ENCODE assay signal across 8 mouse cellular contexts in the genomic region with DNA sequence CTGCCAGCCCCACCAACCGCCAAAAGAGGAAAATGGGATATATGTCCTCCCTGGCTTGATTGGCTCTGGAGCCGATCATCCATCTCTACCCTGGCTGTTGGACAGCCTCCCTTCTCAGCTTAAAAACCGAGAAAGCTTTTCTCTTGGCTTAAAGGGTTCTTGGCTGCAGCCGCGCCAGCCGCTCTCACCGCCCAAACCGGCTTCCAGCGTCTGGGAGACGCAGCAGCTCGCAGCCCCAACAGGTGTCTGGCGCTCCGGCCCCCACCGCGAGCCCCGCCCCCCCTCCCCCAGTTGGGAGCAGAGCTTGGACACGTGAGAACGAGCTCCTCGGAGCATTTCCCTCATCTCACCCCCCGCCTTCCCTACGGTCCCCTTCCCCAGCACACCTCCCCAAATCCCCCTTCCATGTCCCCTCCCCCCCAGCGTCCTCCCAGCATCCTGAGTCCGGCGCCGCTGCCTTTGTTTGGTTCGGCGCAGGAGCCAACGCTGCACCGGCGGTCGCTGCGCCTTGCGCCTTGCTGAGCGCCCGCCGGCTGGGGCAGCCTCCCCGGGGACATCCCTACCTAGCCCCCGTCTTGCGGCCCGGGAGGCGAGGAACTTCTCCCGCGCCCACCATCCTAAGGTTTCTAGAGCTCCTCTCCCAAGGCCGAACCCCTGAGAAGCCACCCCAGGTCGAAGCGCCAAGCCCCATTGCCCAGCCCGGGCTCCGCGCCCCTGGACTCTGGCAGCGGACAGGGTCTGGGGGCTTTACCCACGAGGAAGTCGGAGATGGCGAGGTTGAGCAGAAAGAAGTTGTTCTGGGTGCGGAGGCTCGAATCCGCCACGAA. TPM values are rescaled to one million over a fixed set of nuclear protein-coding genes. Genes with fewer than 3 reads are reported as not detected.
DNase-seq lines count a peak whose midpoint lies in the region; ATAC-seq and TF ChIP-seq lines count a peak whose summit lies in the region.

No protein-coding gene starts in this region.

- no peaks in the 10 kb centered on the region for H3K36me3 ChIP-seq in forebrain, embryonic 15.5 days
- H3K36me3 ChIP-seq in liver, postnatal 0 days (replicated peaks; ENCODE audit: insufficient read depth, low read length) = no peaks in the 10 kb centered on the region

- no peak for DNase-seq in layer of hippocampus, adult 2 months (ENCODE audit: low spot score in 2 of 2)
- DNase-seq in layer of hippocampus, adult 8-10 months (ENCODE audit: low spot score in 2 of 2) = no peak
- DNase-seq in brain, adult 2 months (ENCODE audit: low read depth, low spot score) = peak; percentile 61
- DNase-seq in liver, postnatal 0 days = no peak
- DNase-seq in ovary, postnatal 36 days (ENCODE audit: low spot score) = no peak
- DNase-seq in adrenal gland, postnatal 36 days = no peak

- no peak for TF ChIP-seq EP300 in liver, postnatal 0 days (IDR thresholded peaks at IDR 0.05; ENCODE audit: low read depth)

- H3K27me3 ChIP-seq in forebrain, embryonic 15.5 days = peaks cover 42% of the 10 kb centered on the region
- peaks cover 70% of the 10 kb centered on the region for H3K27me3 ChIP-seq in liver, postnatal 0 days (ENCODE audit: insufficient read depth, low read length)

- H3K27ac ChIP-seq in layer of hippocampus, adult 2 months = peak overlapping the region; percentile 44; the same call in 1 of the 2 replicates
- no peak overlapping the region; the same call in 1 of the 2 replicates for H3K27ac ChIP-seq in forebrain, embryonic 15.5 days (replicated peaks)
- no peak overlapping the region for H3K27ac ChIP-seq in liver, postnatal 0 days (ENCODE audit: low read depth)

- H3K9me3 ChIP-seq in forebrain, embryonic 15.5 days = no peaks in the 10 kb centered on the region
- no peaks in the 10 kb centered on the region for H3K9me3 ChIP-seq in liver, postnatal 0 days (ENCODE audit: low read length)

- TF ChIP-seq CTCF in layer of hippocampus, adult 2 months (conservative IDR thresholded peaks at IDR 0.05) = no peak
- no peak for TF ChIP-seq CTCF in liver, postnatal 0 days (IDR thresholded peaks at IDR 0.05; ENCODE audit: low read depth)

- H3K4me2 ChIP-seq in forebrain, embryonic 15.5 days (replicated peaks) = peak overlapping the region; percentile 92
- peak overlapping the region; percentile 78 for H3K4me2 ChIP-seq in liver, postnatal 0 days (ENCODE audit: low read depth, low read length)

- under 1% methylated on average over 57 of the region's 57 CpGs for WGBS in forebrain, embryonic 15.5 days
- WGBS in liver, postnatal 0 days (ENCODE audit: insufficient replicate concordance) = 2% methylated on average over 55 of the region's 57 CpGs

- peak overlapping the region; percentile 62 for H3K4me3 ChIP-seq in layer of hippocampus, adult 2 months
- H3K4me3 ChIP-seq in forebrain, embryonic 15.5 days = peak overlapping the region; percentile 55
- H3K4me3 ChIP-seq in liver, postnatal 0 days (ENCODE audit: low read depth, low read length) = peak overlapping the region; percentile 53

- peaks cover 42% of the 10 kb centered on the region for H3K4me1 ChIP-seq in forebrain, embryonic 15.5 days
- peaks cover 15% of the 10 kb centered on the region for H3K4me1 ChIP-seq in liver, postnatal 0 days (ENCODE audit: insufficient read depth)

- H3K9ac ChIP-seq in forebrain, embryonic 15.5 days (replicated peaks) = peak overlapping the region; percentile 42
- no peak overlapping the region for H3K9ac ChIP-seq in liver, postnatal 0 days (replicated peaks)

- peak; percentile 23; the same call in 1 of the 2 replicates for ATAC-seq in forebrain, embryonic 15.5 days (replicated peaks)
- no peak for ATAC-seq in liver, postnatal 0 days
- ATAC-seq in megakaryocyte progenitor cell, adult 5-6 weeks (replicated peaks; ENCODE audit: poor library complexity) = no peak

RNA-seq across cellular contexts. Expression of a gene that starts 0.9 kb away (rescaled TPM):
- 10 to 100 TPM; 46.4 to 47.6 TPM for total RNA-seq in layer of hippocampus, adult 2 months (2021)
- total RNA-seq in layer of hippocampus, adult 8-10 months (2022) = 10 to 100 TPM; 48.3 to 55.8 (median 50.0) TPM
- polyA plus RNA-seq in forebrain, embryonic 15.5 days (2015; fragmentation: Nextera tagmentation; extraction: Ambion mirVana) = 2.3 and 2.7 TPM in 2 replicates
- not detected in 2 replicates for polyA plus RNA-seq in liver, postnatal 0 days (2015; fragmentation: Nextera tagmentation; extraction: Ambion mirVana)
- total RNA-seq in adrenal gland, postnatal 36 days (2021) = under 1 TPM in 1 of 2 experiments, not detected in 1; 0.13 TPM
- total RNA-seq in megakaryocyte progenitor cell, adult 5-6 weeks (2015) = not detected in 2 replicates
- total RNA-seq in megakaryocyte progenitor cell, adult 5-6 weeks (2017) = not detected in 2 replicates

RNA-seq across cellular contexts. Expression of a gene that starts 15.7 kb away (rescaled TPM):
- 10 to 100 TPM; 46.0 to 49.2 TPM for total RNA-seq in layer of hippocampus, adult 2 months (2021)
- total RNA-seq in layer of hippocampus, adult 8-10 months (2022) = 10 to 100 TPM; 49.3 to 57.5 (median 52.7) TPM
- polyA plus RNA-seq in forebrain, embryonic 15.5 days (2015; fragmentation: Nextera tagmentation; extraction: Ambion mirVana) = 66.3 and 67.3 TPM in 2 replicates
- 9.6 and 10.5 TPM in 2 replicates for polyA plus RNA-seq in liver, postnatal 0 days (2015; fragmentation: Nextera tagmentation; extraction: Ambion mirVana)
- 10 to 100 TPM; 37.8 to 44.3 TPM for total RNA-seq in adrenal gland, postnatal 36 days (2021)
- total RNA-seq in megakaryocyte progenitor cell, adult 5-6 weeks (2015) = 20.0 and 22.2 TPM in 2 replicates
- 35.8 and 40.8 TPM in 2 replicates for total RNA-seq in megakaryocyte progenitor cell, adult 5-6 weeks (2017)

RNA-seq across cellular contexts. Expression of a gene that starts 33.0 kb away (rescaled TPM):
- total RNA-seq in layer of hippocampus, adult 2 months (2021) = 10 to 100 TPM; 19.2 to 22.7 TPM
- total RNA-seq in layer of hippocampus, adult 8-10 months (2022) = 10 to 100 TPM; 15.6 to 25.8 (median 19.3) TPM
- polyA plus RNA-seq in forebrain, embryonic 15.5 days (2015; fragmentation: Nextera tagmentation; extraction: Ambion mirVana) = 35.6 and 38.5 TPM in 2 replicates
- polyA plus RNA-seq in liver, postnatal 0 days (2015; fragmentation: Nextera tagmentation; extraction: Ambion mirVana) = 9.6 and 9.8 TPM in 2 replicates
- total RNA-seq in adrenal gland, postnatal 36 days (2021) = 10 to 100 TPM; 15.9 to 17.4 TPM
- total RNA-seq in megakaryocyte progenitor cell, adult 5-6 weeks (2015) = 6.4 and 9.3 TPM in 2 replicates
- 12.2 and 14.0 TPM in 2 replicates for total RNA-seq in megakaryocyte progenitor cell, adult 5-6 weeks (2017)

Comparison
In these comparisons a context has a peak if more than half of its experiments do, and no peak if none do; other contexts are left out.
1. RNA of a gene that starts 0.9 kb away (total RNA-seq): 48.3 to 55.8 TPM in layer of hippocampus, adult 8-10 months and 46.4 to 47.6 TPM in layer of hippocampus, adult 2 months; 0.13 TPM in adrenal gland, postnatal 36 days and not detected in megakaryocyte progenitor cell, adult 5-6 weeks; every median in the first group is over 10 times any median in the second.
2. Peak in every context shown above with its lines, with median percentiles within 50 percentile points of each other: H3K4me3 ChIP-seq.